Mouse (Mus musculus): ENCODE measurements around the gene Tiam1.

Tiam1 gene

DNA sequence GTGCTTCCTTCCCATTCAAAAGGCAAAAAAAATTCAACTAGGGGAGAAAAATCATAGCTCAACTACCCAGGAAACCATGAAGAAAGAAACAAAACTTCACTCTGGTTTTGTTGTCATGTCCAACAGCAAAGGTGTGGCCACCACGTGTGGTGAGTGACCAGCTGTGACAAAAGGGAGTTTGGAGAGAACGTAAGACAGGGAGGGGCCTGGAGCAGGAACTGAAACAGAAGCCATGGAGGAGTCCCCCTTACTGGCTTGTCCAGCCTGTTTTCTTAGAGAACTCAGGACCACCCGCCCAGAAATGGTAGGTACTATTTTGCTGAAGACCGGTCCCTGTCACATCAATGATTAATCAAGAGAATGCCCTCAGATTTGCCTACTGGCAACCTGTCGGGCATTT is 342.1 kb downstream of the Tiam1 start:
- DNase-seq (ENCODE audit: low read depth, low spot score) = no peak

DNA sequence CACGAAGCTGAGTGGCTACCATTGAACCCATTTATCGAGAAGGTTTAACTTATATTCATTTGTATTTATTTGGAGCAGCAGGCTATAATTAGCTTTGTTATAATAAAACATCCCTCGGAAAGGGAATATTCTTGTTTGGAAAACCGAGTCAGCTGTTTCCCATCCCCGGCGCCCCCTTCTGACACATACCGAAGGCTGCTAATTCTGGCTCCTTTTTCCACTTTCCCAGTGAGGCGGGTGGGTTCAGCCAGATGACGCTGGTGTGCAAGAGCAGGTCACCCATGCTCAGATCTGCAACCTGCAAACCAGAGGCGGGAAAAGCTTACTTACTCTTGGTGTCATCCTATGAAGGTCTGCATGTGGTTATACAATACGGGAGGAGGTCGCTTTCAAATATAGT is 343.8 kb downstream of the Tiam1 start:
- no peak for DNase-seq (ENCODE audit: low read depth, low spot score)

DNA sequence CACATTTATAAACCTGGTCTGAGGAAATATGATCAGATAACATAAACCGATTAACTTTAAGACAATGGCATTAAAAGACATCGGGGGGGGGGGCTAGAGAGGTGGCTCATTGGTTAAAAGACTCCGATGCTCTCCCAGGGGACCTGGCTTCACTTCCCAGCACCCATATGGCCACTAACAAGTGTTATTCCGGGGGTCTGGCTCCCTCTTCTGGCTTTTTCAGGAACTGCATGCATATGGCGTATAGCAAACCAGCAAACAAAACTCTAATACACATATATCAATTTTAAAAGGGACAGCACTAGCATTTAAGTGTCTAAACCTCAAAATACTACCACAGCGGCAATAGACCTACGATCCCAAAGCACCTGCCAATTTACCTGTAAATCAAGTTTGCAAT is 347.0 kb downstream of the Tiam1 start:
- no peak for DNase-seq (ENCODE audit: low read depth, low spot score)

DNA sequence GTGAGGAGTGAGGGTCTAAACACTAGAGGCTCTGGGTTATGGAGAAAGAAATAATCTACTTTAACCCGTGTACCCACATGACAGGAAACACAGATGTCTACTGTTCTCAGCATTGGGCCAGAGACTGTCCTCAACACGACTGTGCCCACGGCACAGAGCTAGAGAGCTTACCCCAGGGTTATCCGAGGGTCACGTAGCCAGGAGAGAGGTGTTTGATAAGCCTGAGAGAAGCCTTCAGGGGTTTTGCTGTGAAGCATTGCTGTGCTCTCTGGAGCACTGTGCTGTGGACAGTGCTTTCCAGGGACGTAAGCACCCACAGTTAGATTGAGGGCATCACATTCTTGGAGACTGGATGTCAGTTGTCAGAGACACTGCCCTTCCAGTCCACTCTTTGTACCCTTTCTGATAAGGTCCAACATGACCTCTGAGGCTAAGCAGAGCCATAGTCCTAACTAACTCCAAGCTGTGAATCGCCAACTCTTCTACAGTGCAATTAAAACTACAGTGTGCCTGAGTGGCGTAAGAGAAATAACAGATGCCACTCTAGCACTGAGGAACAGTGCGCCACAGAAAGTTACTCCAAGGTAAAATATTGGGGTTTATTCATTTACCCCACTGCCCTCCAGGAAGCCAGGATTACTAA is 353.7 kb downstream of the Tiam1 start:
- DNase-seq (ENCODE audit: low read depth, low spot score) = no peak

DNA sequence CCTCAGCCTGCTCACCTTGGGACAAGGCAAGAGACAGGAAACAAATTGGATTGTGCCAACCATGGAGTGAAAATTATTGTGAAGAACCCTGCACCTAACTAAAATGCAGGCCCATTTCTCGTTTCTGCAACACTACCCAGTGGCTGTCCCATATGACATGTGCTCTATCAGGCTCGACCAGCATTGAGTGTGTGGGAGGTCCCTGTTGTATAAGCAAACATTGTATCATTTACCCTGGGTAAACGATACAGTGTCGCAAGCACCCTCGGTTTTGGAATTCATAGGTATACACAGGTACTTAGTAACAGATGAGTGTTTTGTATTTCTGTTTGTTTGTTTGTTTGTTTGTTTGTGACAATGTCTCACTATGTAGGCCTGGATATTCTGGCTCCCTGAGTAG is 357.8 kb downstream of the Tiam1 start:
- DNase-seq (ENCODE audit: low read depth, low spot score) = no peak

DNA sequence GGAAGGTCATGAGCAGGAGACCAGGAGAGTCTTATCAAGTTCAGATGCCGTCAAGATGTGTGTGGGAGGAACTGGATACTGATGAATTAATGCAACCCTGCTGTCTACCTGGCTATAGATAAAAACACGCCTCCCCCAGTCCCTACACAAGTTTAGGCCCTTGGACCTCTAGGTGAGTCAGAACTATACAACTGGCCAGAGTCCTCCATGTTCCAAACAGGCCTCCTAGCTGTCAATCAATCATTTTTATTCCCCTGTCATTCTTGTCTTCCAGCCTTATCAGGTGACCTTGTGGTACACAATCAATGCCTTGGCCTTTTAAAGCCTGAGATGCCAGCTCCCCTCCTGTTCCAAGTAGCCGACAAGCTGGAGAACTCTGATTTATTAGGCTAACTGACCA is 363.9 kb downstream of the Tiam1 start:
- DNase-seq (ENCODE audit: low read depth, low spot score) = no peak

DNA sequence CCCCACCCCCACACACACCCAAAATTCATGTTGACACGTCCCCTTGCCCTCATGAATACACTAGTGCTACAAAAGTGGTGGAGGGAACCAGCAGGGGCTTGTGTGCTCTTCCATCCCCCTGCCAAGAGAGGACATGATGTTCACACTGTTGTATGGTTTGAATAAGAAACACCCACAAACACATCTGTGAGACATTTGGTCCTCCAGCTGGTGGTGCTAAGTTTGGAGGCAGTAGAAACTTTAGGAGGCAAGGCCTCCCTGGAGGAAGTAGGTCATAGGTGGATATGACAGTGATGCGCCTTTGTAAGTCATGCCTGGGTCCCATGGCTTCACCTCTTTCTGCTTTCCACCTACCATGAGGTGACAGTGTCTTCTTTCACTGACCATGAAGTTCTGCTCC is 366.1 kb downstream of the Tiam1 start:
- no peak for DNase-seq (ENCODE audit: low read depth, low spot score)

DNA sequence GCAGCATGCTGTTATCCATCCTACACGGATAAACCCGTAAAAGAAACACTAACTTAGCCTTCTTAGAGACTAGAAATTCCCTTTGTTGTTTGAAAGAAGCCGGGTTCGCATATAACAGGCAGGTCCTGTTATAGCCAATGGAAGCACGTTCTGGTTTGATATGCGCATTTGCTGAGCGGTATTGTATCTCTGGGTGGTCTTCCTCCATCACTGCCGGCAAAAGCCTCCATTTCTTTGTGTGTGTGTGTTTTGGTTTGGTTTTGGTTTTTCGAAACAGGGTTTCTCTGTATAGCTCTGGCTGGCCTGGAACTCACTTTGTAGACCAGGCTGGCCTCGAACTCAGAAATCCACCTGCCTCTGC is 369.0 kb downstream of the Tiam1 start:
- no peak for DNase-seq (ENCODE audit: low read depth, low spot score)

DNA sequence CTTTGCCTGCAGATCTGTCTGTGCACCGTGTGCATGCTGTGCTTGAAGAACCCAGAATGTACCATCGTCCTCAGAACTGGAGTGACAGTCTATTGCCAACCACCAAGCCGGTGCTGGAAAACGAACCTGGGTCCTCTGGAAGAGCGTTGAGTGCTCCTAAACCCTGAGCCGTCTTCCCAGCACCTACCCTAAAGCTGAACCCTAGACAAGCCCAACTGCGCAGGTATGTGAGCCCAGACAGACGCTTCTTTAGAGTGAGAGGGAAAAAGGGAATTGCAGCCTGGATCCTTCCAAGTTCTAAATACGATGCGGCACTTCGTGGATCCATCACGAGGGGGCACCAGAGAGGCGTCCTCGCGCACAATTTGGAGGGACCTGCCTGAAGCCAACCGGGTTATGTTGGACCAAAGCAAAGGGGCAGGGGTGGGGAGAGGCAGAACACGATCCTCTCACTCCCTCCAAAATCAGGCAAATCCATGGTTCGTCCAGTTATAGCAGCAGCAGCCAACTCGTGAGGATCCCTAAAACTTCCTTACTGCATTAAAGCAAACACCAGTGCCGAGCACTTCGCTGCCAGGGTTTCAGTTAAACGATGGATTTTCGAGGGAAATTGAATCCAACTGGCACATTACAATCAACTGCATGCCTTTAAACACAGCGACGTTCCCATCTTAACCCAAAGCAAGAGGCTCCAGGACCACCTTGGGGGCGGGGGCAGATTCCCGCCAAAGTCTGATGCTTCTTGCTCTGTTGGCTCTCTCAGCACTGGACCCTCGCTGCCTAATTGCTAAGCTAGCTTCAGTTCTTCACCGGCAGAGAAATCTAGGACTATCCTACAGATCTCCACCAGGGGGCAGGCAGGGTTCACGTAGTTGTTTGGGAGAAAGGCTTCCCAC is 369.7 kb downstream of the Tiam1 start:
- peak; percentile 91 for DNase-seq (ENCODE audit: low read depth, low spot score)

DNA sequence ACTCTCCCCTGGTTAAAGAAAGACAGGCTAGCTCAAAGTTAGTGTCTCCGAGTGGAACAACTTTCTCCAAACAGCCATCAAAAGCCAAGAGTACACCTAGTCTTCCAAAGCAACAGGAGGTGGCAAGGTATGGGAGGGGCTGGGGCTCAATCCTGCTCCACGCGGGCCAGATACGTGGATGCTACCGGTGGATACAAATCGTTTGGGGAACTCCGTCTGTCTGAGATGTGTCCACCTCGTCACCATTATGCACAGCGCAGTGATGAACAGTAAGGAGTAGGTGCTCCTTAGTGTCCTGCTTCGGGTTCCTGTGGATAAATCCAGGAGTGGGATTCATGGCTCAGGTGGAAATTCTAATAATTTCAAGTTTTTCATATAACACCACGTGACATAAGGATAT is 377.6 kb downstream of the Tiam1 start:
- no peak for DNase-seq (ENCODE audit: low read depth, low spot score)

DNA sequence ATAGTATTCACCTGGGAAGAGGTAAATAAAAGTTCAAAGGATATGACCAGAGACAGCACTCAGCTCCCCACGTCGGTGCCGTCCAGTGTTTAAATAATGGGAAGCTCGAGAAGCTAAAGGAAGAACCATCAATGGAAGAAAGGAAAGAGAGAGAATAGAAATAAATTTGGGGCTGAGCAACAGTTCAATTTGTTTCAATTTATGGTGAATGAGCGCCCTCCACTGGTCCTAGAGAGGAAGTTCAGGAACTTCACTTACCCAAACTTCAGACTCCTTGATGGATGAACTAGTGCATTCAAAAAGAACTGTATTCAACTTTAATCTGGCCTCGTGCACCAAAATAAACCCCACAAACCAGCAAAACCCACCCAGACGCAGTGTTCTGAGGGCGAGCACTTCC is 378.1 kb downstream of the Tiam1 start:
- peak; percentile 39 for DNase-seq (ENCODE audit: low read depth, low spot score)

DNA sequence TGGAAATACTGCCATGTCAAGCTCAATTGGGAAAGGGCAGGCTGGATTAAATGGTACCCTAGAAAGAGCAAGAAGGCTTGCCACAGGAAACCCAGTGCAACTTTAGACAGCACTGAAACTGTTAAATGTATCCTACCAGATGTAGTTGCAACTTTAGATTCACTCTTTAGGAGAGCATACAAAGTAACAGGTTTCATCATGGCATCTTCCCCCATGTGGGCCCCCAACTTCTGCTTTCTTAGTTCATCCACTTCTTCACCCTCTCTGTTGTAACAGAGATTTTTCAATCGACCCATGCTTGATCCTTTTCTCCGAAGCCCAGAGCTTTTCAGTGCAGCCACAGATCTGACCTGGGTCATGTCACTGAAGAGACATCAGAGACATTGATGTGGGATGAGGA is 379.8 kb downstream of the Tiam1 start:
- no peak for DNase-seq (ENCODE audit: low read depth, low spot score)

DNA sequence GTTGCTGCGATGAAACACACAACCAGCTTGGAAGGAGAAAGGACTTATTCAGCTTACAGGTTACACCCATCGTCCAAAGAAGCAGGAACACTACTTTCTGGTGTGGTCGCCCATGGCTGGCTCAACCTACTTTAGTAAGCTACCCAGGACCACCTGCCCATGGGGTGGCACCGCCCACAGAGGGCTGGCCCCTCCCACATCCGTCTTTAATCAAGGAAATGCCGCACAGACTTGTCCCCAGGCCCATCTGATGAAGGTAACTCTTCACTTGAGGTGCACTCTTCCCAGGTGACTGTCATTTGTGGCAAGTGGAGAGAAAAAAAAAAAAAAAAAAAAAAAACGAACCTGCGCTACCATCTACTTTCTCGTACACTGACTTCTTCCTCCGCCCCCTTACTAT is 381.0 kb downstream of the Tiam1 start:
- DNase-seq (ENCODE audit: low read depth, low spot score) = no peak

DNA sequence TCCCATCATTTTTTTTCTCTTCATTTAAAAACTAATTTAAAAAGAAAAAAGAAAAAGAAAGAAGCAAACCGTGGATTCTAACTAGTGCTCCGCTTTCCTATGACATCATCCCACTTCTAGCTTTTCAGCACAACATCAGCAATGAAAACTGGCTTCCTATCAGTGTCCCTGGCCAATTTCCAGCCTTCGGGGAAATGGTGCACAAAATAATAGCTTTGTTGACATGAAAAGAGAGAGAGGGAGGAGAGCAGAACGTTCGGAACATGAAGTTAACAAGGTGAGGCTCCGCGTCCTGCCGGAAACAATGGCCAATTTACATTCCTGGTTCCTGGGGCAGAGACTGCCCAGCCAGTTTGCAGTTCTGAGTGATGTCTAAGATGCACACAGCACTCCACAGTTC is 381.5 kb downstream of the Tiam1 start:
- no peak for DNase-seq (ENCODE audit: low read depth, low spot score)

DNA sequence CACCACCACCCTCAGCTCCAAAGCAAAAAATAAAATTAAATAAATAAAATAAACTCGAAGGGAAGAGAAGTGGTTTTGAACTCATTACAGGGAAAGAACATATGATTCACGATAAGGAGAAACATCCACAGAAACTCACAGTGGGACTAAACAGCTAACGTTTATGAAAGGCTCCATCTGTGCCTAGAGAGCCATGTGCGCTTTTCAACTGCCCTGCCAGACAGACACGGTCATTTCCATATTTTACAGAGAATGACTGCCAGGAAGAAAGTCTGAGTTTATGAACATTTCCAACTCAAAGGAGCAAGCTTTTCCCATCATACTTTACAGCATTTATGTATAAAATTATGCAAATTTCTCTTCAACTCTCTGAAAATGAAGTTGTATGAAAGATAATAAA is 386.2 kb downstream of the Tiam1 start:
- DNase-seq (ENCODE audit: low read depth, low spot score) = no peak

DNA sequence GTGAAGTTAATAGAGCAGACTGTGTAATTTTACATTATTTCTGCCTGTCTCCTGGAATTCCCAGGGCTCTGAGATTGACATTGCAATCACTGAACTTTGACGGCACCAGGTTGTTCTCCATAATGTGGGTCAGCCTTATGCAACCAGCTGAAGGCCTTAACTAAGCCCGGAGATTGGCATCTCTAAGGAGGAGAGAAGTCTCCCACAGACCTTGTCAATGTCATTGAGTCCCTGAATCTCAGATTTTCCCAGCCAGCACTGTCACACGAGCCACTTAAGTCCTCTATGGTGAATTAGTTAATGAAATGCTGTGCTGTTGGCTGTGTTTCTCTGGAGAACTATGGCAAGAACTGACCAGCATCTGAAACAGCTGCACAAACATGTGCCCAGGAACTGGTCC is 388.9 kb downstream of the Tiam1 start:
- DNase-seq (ENCODE audit: low read depth, low spot score) = no peak

DNA sequence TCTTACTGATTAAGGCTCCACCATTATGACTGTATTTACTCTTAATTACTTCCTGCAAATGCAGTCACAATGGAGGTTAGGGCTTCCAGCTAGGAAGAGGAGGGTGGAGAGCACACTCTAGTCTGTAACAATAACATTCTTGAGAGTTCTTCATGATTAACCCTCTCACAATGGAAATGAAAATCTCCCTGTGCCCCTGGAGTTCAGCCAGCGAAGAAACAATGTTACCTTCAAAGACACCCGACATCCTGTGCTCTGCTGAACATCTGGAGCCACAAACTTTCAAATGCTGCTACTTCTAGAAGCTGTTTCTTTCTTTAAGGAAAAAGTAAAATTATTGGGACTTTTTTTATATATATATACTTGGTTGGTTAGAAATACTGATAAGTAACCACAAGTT is 395.7 kb downstream of the Tiam1 start:
- no peak for DNase-seq (ENCODE audit: low read depth, low spot score)

DNA sequence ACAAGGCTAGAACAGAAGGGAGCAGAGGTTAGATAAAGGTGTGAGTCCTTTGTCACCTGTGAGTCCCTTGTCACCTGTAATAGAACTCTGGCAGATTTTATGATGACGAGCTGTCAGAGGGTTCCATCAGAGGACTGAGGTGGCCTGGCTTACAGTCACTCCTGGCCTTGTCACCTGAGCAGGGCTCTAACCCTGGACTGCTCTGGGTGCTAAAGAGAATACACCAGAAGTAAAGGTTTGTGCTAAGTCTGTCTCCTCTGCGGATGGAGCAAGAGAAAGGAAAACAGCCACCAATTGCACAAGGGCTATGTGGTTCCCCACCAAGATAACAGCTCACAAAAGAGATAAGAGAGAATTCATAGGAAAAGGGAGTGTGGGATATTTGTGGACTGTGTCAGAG is 404.0 kb downstream of the Tiam1 start:
- DNase-seq (ENCODE audit: low read depth, low spot score) = no peak

DNA sequence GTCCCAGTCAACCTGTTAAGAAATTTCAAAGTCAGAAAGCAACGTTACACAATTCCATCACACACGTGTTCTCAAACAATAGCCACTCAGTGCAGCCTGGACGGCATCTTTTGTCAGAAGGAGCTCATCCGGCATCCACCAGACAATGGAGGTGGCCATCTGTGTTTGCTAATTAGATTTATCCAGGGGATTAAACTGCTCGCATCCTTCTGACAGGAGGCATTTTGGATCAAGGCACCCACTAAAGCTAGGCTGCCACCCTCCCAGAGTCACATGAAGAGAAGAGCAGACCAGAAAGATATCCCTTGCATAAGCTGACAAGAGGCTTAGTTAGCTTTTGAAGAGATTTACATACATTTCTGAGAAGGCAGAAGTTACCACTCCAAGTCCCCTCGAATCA is 404.6 kb downstream of the Tiam1 start:
- no peak for DNase-seq (ENCODE audit: low read depth, low spot score)
